Mouse (Mus musculus): ENCODE measurements at regions not wholly inside any gene's neighbourhood (a gene's known extent, or its start where the extent isn't known, plus 50 kb on each side); places are given as distances from the start of the nearest gene placed in this dataset.
A peak's percentile ranks its signal among the peaks of the same experiment; 100 is the strongest.

- Histone ChIP-seq H3K4me2 (replicated peaks) (no peak overlapping the region), H3K9me3 (no peaks in the 10 kb centered on the region), H3K4me3 (replicated peaks) (no peak overlapping the region), H3K9ac (replicated peaks) (no peak overlapping the region), H3K36me3 (no peaks in the 10 kb centered on the region), H3K4me1 (replicated peaks) (no peaks in the 10 kb centered on the region), H3K27me3 (no peaks in the 10 kb centered on the region), H3K27ac (no peak overlapping the region)
- no peak for ATAC-seq
- WGBS: 87% methylated on average over 4 of the region's 4 CpGs
These were observed 657.0 kb downstream of the Mecom start for GRCm38 (mm10) chr3:29890764-29891163.

- H3K27me3 ChIP-seq: no peaks in the 10 kb centered on the region
- 72% methylated on average over 1 of the region's 1 CpGs for WGBS
- no peak overlapping the region for H3K4me2 ChIP-seq (replicated peaks)
These were observed 657.5 kb downstream of the Mecom start for GRCm38 (mm10) chr3:29890286-29890685.

GRCm38 (mm10) chr3:29889638-29890037 lies 658.2 kb downstream of the Mecom start:
- Histone ChIP-seq H3K4me3 (replicated peaks) (no peak overlapping the region), H3K9ac (replicated peaks) (no peak overlapping the region), H3K4me1 (replicated peaks) (no peaks in the 10 kb centered on the region), H3K9me3 (no peaks in the 10 kb centered on the region), H3K36me3 (no peaks in the 10 kb centered on the region), H3K27ac (no peak overlapping the region), H3K27me3 (no peaks in the 10 kb centered on the region), H3K4me2 (replicated peaks) (no peak overlapping the region)
- ATAC-seq: no peak
- 93% methylated on average over 2 of the region's 2 CpGs for WGBS

More at GRCm38 (mm10) chr3:29890286-29890685, 657.5 kb downstream of the Mecom start:
- Histone ChIP-seq H3K27ac (no peak overlapping the region), H3K36me3 (no peaks in the 10 kb centered on the region), H3K9me3 (no peaks in the 10 kb centered on the region), H3K9ac (replicated peaks) (no peak overlapping the region), H3K4me3 (replicated peaks) (no peak overlapping the region), H3K4me1 (replicated peaks) (no peaks in the 10 kb centered on the region)
- no peak for ATAC-seq

GRCm38 (mm10) chr3:29879966-29880365 lies 667.8 kb downstream of the Mecom start:
- no peak overlapping the region for H3K9ac ChIP-seq (replicated peaks)
- no peak overlapping the region for H3K4me3 ChIP-seq (replicated peaks)
- no peaks in the 10 kb centered on the region for H3K36me3 ChIP-seq
- H3K4me1 ChIP-seq (replicated peaks): no peaks in the 10 kb centered on the region
- no peak overlapping the region for H3K4me2 ChIP-seq (replicated peaks)
- no peak for ATAC-seq
- no peaks in the 10 kb centered on the region for H3K27me3 ChIP-seq
- no peaks in the 10 kb centered on the region for H3K9me3 ChIP-seq
- whole genome bisulfite sequencing: 70% methylated on average over 3 of the region's 3 CpGs
- H3K27ac ChIP-seq: no peak overlapping the region

- Histone ChIP-seq H3K9ac (replicated peaks) (no peak overlapping the region), H3K4me2 (replicated peaks) (no peak overlapping the region), H3K27ac (no peak overlapping the region), H3K4me3 (replicated peaks) (no peak overlapping the region), H3K4me1 (replicated peaks) (no peaks in the 10 kb centered on the region), H3K36me3 (no peaks in the 10 kb centered on the region), H3K9me3 (no peaks in the 10 kb centered on the region), H3K27me3 (no peaks in the 10 kb centered on the region)
- no peak for ATAC-seq
- 57% methylated on average over 5 of the region's 5 CpGs for WGBS
These were observed 672.0 kb downstream of the Mecom start for GRCm38 (mm10) chr3:29875768-29876167.

GRCm38 (mm10) chr3:29862437-29862836 lies 685.4 kb downstream of the Mecom start:
- H3K4me1 ChIP-seq (replicated peaks): no peaks in the 10 kb centered on the region
- no peak overlapping the region for H3K4me3 ChIP-seq (replicated peaks)
- H3K4me2 ChIP-seq (replicated peaks): no peak overlapping the region
- H3K9ac ChIP-seq (replicated peaks): no peak overlapping the region
- no peak overlapping the region for H3K27ac ChIP-seq
- 89% methylated on average over 4 of the region's 4 CpGs for WGBS
- ATAC-seq: no peak
- H3K27me3 ChIP-seq: no peaks in the 10 kb centered on the region
- H3K36me3 ChIP-seq: no peaks in the 10 kb centered on the region
- no peaks in the 10 kb centered on the region for H3K9me3 ChIP-seq

- ATAC-seq: no peak
- Histone ChIP-seq H3K4me2 (replicated peaks) (no peak overlapping the region), H3K27ac (no peak overlapping the region), H3K4me3 (replicated peaks) (no peak overlapping the region), H3K9me3 (no peaks in the 10 kb centered on the region), H3K4me1 (replicated peaks) (peaks cover 6% of the 10 kb centered on the region), H3K9ac (replicated peaks) (no peak overlapping the region), H3K27me3 (no peaks in the 10 kb centered on the region), H3K36me3 (no peaks in the 10 kb centered on the region)
- WGBS: 8% methylated on average over 3 of the region's 3 CpGs
These were observed 695.3 kb downstream of the Mecom start for GRCm38 (mm10) chr3:29852465-29852864.

- H3K9me3 ChIP-seq: no peaks in the 10 kb centered on the region
- H3K4me1 ChIP-seq (replicated peaks): no peaks in the 10 kb centered on the region
- H3K36me3 ChIP-seq: no peaks in the 10 kb centered on the region
- no peak overlapping the region for H3K27ac ChIP-seq
- no peaks in the 10 kb centered on the region for H3K27me3 ChIP-seq
- no peak overlapping the region for H3K4me2 ChIP-seq (replicated peaks)
- H3K4me3 ChIP-seq (replicated peaks): no peak overlapping the region
- 80% methylated on average over 4 of the region's 4 CpGs for WGBS
- no peak overlapping the region for H3K9ac ChIP-seq (replicated peaks)
- ATAC-seq: no peak
These were observed 712.4 kb downstream of the Mecom start for GRCm38 (mm10) chr3:29835432-29835831.

GRCm38 (mm10) chr3:29834884-29835283 lies 712.9 kb downstream of the Mecom start:
- no peak overlapping the region for H3K27ac ChIP-seq
- 68% methylated on average over 2 of the region's 2 CpGs for WGBS
- no peak for ATAC-seq
- no peak overlapping the region for H3K4me3 ChIP-seq (replicated peaks)
- no peaks in the 10 kb centered on the region for H3K36me3 ChIP-seq
- H3K4me2 ChIP-seq (replicated peaks): no peak overlapping the region
- H3K9ac ChIP-seq (replicated peaks): no peak overlapping the region
- no peaks in the 10 kb centered on the region for H3K9me3 ChIP-seq
- H3K4me1 ChIP-seq (replicated peaks): no peaks in the 10 kb centered on the region
- no peaks in the 10 kb centered on the region for H3K27me3 ChIP-seq

GRCm38 (mm10) chr3:29831346-29831745 lies 716.5 kb downstream of the Mecom start:
- H3K27me3 ChIP-seq: no peaks in the 10 kb centered on the region
- H3K36me3 ChIP-seq: no peaks in the 10 kb centered on the region
- no peak overlapping the region for H3K9ac ChIP-seq (replicated peaks)
- no peak overlapping the region for H3K4me3 ChIP-seq (replicated peaks)
- H3K9me3 ChIP-seq: peaks cover 3% of the 10 kb centered on the region; the same call in 1 of the 2 replicates
- ATAC-seq: no peak
- WGBS: 86% methylated on average over 1 of the region's 1 CpGs
- no peaks in the 10 kb centered on the region for H3K4me1 ChIP-seq (replicated peaks)
- no peak overlapping the region for H3K4me2 ChIP-seq (replicated peaks)
- H3K27ac ChIP-seq: no peak overlapping the region

- H3K9ac ChIP-seq (replicated peaks): no peak overlapping the region
- no peaks in the 10 kb centered on the region for H3K36me3 ChIP-seq
- no peaks in the 10 kb centered on the region for H3K4me1 ChIP-seq (replicated peaks)
- no peaks in the 10 kb centered on the region for H3K27me3 ChIP-seq
- H3K27ac ChIP-seq: no peak overlapping the region
- no peak overlapping the region for H3K4me2 ChIP-seq (replicated peaks)
- no peak for ATAC-seq
- no peak overlapping the region for H3K4me3 ChIP-seq (replicated peaks)
- WGBS: 89% methylated on average over 10 of the region's 10 CpGs
- H3K9me3 ChIP-seq: no peaks in the 10 kb centered on the region
These were observed 725.0 kb downstream of the Mecom start for GRCm38 (mm10) chr3:29822622-29823370.

GRCm38 (mm10) chr3:29816964-29817363 lies 730.8 kb downstream of the Mecom start:
- H3K4me3 ChIP-seq (replicated peaks): no peak overlapping the region
- WGBS: 82% methylated on average over 4 of the region's 4 CpGs
- H3K9me3 ChIP-seq: no peaks in the 10 kb centered on the region
- no peaks in the 10 kb centered on the region for H3K27me3 ChIP-seq
- H3K36me3 ChIP-seq: no peaks in the 10 kb centered on the region
- no peak overlapping the region for H3K4me2 ChIP-seq (replicated peaks)
- H3K9ac ChIP-seq (replicated peaks): no peak overlapping the region
- H3K4me1 ChIP-seq (replicated peaks): no peaks in the 10 kb centered on the region
- no peak overlapping the region for H3K27ac ChIP-seq
- no peak for ATAC-seq

- Histone ChIP-seq H3K9ac (replicated peaks) (no peak overlapping the region), H3K9me3 (no peaks in the 10 kb centered on the region), H3K36me3 (no peaks in the 10 kb centered on the region), H3K27ac (no peak overlapping the region), H3K27me3 (no peaks in the 10 kb centered on the region), H3K4me3 (replicated peaks) (no peak overlapping the region), H3K4me2 (replicated peaks) (no peak overlapping the region), H3K4me1 (replicated peaks) (no peaks in the 10 kb centered on the region)
- peak; percentile 63; the same call in 1 of the 2 replicates for ATAC-seq
- WGBS: 67% methylated on average over 7 of the region's 7 CpGs
These were observed 731.5 kb downstream of the Egfem1 start for GRCm38 (mm10) chr3:29813276-29813675.

Measured in midbrain, embryonic 13.5 days (tissue).